Mouse (Mus musculus) heart, embryonic 12.5 days (tissue): ENCODE data around the gene Marveld3. TPM values are rescaled to one million over a fixed set of nuclear protein-coding genes. Genes with fewer than 3 reads are reported as not detected.
A peak's percentile ranks its signal among the peaks of the same experiment; 100 is the strongest.

Experiments used
- ATAC-seq: fragments of 200-750 bp; cut with Nextera tagmentation; 2 replicates; pipeline ENCODE4 v1.8.0; 2017; ENCODE audit warnings: moderate TSS enrichment, moderate library complexity; ENCODE audit not compliant: insufficient number of reproducible peaks, low FRiP score
- H3K27ac ChIP-seq: fragments of 300-500 bp; sonication (generic); 2 replicates; pipeline ENCODE4 v1.5.1; 2016; ENCODE audit warnings: mild to moderate bottlenecking, moderate library complexity; ENCODE audit not compliant: poor library complexity, severe bottlenecking
- H3K27me3 ChIP-seq: fragments of 300-500 bp; sonication (generic); replicated peaks from 2 replicates; pipeline ENCODE4 v1.6.1; 2016; ENCODE audit warnings: mild to moderate bottlenecking, moderate library complexity
- H3K36me3 ChIP-seq: fragments of 300-500 bp; sonication (generic); 2 replicates; pipeline ENCODE4 v1.6.1; 2016; ENCODE audit warnings: mild to moderate bottlenecking, moderate library complexity
- H3K4me1 ChIP-seq: fragments of 300-500 bp; sonication (generic); replicated peaks from 2 replicates; pipeline ENCODE4 v1.6.1; 2016; ENCODE audit warnings: mild to moderate bottlenecking
- H3K4me2 ChIP-seq: fragments of 300-500 bp; sonication (generic); 2 replicates; pipeline ENCODE4 v1.6.1; 2016; ENCODE audit warnings: mild to moderate bottlenecking, moderate library complexity
- H3K4me3 ChIP-seq: fragments of 300-500 bp; sonication (generic); 2 replicates; pipeline ENCODE4 v1.5.1; 2016; ENCODE audit warnings: mild to moderate bottlenecking
- H3K9ac ChIP-seq: fragments of 300-500 bp; sonication (generic); 2 replicates; pipeline ENCODE4 v1.6.1; 2016; ENCODE audit warnings: mild to moderate bottlenecking, moderate library complexity
- H3K9me3 ChIP-seq: fragments of 300-500 bp; sonication (generic); replicated peaks from 2 replicates; pipeline ENCODE4 v1.6.1; 2016; ENCODE audit warnings: mild to moderate bottlenecking, moderate library complexity
- WGBS: fragments of 180-500 bp; shearing (Covaris S2); methylation state at CpG from one replicate; pipeline ENCODE4 v1.1.7; 2016; 5-methylcytosine and 5-hydroxymethylcytosine counted together
- polyA plus RNA-seq: library from polyadenylated mRNA; unstranded; fragments of >200 nt; fragmentation: Nextera tagmentation; extraction: Ambion mirVana; gene quantifications from 2 replicates; pipeline ENCODE4 v1.2.1, GENCODE M21; 2016

The Marveld3 gene
- polyA plus RNA-seq, 1 experiment from 2014 or later, result 0.41 TPM

GRCm38 (mm10) chr8:109992166-109992565 is 30.2 kb upstream of the Marveld3 start:
- Histone ChIP-seq H3K4me3 (no peak overlapping the region), H3K9me3 (no peaks in the 10 kb centered on the region), H3K4me2 (no peak overlapping the region), H3K27me3 (0 out of 2 replicates have a peak, but pooled peaks cover 3% of the 10 kb centered on the region), H3K9ac (no peak overlapping the region), H3K36me3 (no peaks in the 10 kb centered on the region), H3K4me1 (no peaks in the 10 kb centered on the region), H3K27ac (no peak overlapping the region)
- 79% methylated on average over 5 of the region's 5 CpGs for WGBS
- no peak for ATAC-seq

GRCm38 (mm10) chr8:109990224-109990623 is 28.2 kb upstream of the Marveld3 start, which contains the start of gene Tat:
Tat (plus strand) TSS chr8:109990437.
- WGBS, result 67% methylated on average over 8 of the region's 8 CpGs
- H3K4me3 ChIP-seq, result no peak within 1 kb of the TSS
- no peaks in the 10 kb centered on the region for H3K9me3 ChIP-seq
- no peak within 1 kb of the TSS for H3K9ac ChIP-seq
- H3K4me2 ChIP-seq, result no peak within 1 kb of the TSS
- 0 out of 2 replicates have a peak, but pooled peaks cover 3% of the 10 kb centered on the region for H3K27me3 ChIP-seq
- no peak within 1 kb of the TSS for H3K27ac ChIP-seq
- H3K4me1 ChIP-seq, result no peaks in the 10 kb centered on the region
- no peaks in the 10 kb centered on the region for H3K36me3 ChIP-seq
- no peak for ATAC-seq

DNA sequence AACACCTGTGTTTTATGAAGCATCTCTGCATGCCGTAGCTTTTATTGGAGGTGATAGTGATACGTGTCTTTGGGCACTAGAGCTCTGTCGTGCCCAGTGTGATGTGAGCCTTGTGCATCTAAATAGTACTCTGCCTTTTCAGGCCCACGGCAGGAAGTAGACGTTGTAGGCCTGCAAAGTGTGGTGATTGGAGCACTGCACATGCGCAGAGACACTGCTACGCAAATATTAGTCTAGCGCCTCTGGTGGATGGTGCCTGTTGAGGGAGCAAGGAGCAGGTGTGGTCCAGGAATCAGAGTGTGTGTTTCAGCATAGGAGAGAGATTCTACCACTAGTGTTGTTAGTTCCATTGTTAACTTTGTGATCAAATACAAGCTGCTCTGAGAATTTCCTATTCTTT is 27.1 kb upstream of the Marveld3 start:
- H3K4me1 ChIP-seq, result no peaks in the 10 kb centered on the region
- no peak overlapping the region for H3K4me2 ChIP-seq
- no peak overlapping the region for H3K27ac ChIP-seq
- WGBS, result 84% methylated on average over 8 of the region's 8 CpGs
- H3K9me3 ChIP-seq, result no peaks in the 10 kb centered on the region
- no peak for ATAC-seq
- no peak overlapping the region for H3K4me3 ChIP-seq
- no peaks in the 10 kb centered on the region for H3K36me3 ChIP-seq
- H3K27me3 ChIP-seq, result no peaks in the 10 kb centered on the region
- H3K9ac ChIP-seq, result no peak overlapping the region

- no peak overlapping the region for H3K27ac ChIP-seq
- no peaks in the 10 kb centered on the region for H3K27me3 ChIP-seq
- H3K4me2 ChIP-seq, result no peak overlapping the region
- no peak overlapping the region for H3K4me3 ChIP-seq
- no peaks in the 10 kb centered on the region for H3K36me3 ChIP-seq
- WGBS, result 59% methylated on average over 7 of the region's 7 CpGs
- ATAC-seq, result no peak
- no peaks in the 10 kb centered on the region for H3K9me3 ChIP-seq
- H3K9ac ChIP-seq, result no peak overlapping the region
- no peaks in the 10 kb centered on the region for H3K4me1 ChIP-seq
Observed at GRCm38 (mm10) chr8:109987776-109988175, 25.8 kb upstream of the Marveld3 start.

GRCm38 (mm10) chr8:109986384-109986783 is 24.4 kb upstream of the Marveld3 start:
- Histone ChIP-seq H3K4me1 (no peaks in the 10 kb centered on the region), H3K36me3 (no peaks in the 10 kb centered on the region), H3K9ac (no peak overlapping the region), H3K9me3 (no peaks in the 10 kb centered on the region), H3K4me2 (no peak overlapping the region), H3K4me3 (no peak overlapping the region), H3K27ac (no peak overlapping the region), H3K27me3 (no peaks in the 10 kb centered on the region)
- ATAC-seq, result no peak
- 48% methylated on average over 7 of the region's 7 CpGs for WGBS

GRCm38 (mm10) chr8:109983944-109984343 is 21.9 kb upstream of the Marveld3 start:
- Histone ChIP-seq H3K9ac (no peak overlapping the region), H3K27ac (no peak overlapping the region), H3K4me3 (no peak overlapping the region), H3K4me2 (no peak overlapping the region), H3K36me3 (no peaks in the 10 kb centered on the region), H3K27me3 (0 out of 2 replicates have a peak, but pooled peaks cover 3% of the 10 kb centered on the region), H3K4me1 (no peaks in the 10 kb centered on the region), H3K9me3 (no peaks in the 10 kb centered on the region)
- 41% methylated on average over 5 of the region's 5 CpGs for WGBS
- ATAC-seq, result no peak

DNA sequence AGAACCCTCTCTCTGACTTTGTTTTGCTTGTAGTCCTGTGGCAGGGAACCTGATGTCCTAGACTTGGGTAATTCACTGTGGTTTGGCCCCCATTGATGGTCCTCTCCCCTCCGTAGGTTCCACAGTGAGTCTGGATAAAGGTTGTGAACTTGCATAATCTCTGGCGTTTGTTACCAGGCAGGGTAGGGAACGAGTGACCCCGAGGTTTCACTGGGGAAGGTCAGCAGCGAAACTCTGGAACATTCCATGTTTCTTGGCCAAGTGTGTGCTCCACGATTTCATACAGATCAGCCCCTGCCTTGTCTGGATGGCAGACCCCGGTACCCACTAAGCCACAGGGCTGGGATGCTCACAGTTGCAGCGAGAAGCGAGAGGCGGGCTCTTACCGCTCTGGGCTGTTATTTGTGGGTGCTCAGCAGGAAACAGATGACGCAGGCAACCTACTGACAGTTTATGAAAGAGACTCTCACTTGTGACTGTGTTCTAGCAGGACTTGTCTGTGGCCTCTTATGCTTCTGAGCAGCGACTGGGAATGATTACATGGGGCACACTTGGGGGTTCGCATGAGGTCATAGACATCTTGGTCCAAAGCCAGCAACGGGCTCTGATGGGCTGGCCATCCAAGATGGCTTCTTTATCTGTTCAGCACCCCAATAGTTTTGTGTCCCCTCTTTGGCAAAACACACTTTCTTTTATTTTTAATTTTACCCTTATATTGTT is 20.5 kb upstream of the Marveld3 start:
- H3K9me3 ChIP-seq, result no peaks in the 10 kb centered on the region
- 0 out of 2 replicates have a peak, but pooled peaks cover 3% of the 10 kb centered on the region for H3K27me3 ChIP-seq
- no peak overlapping the region for H3K9ac ChIP-seq
- ATAC-seq, result no peak
- no peak overlapping the region for H3K4me2 ChIP-seq
- H3K4me1 ChIP-seq, result no peaks in the 10 kb centered on the region
- H3K27ac ChIP-seq, result no peak overlapping the region
- 72% methylated on average over 15 of the region's 15 CpGs for WGBS
- H3K4me3 ChIP-seq, result no peak overlapping the region
- H3K36me3 ChIP-seq, result no peaks in the 10 kb centered on the region

GRCm38 (mm10) chr8:109979339-109979738 is 17.3 kb upstream of the Marveld3 start:
- Histone ChIP-seq H3K36me3 (no peaks in the 10 kb centered on the region), H3K4me3 (no peak overlapping the region), H3K27me3 (0 out of 2 replicates have a peak, but pooled peaks cover 3% of the 10 kb centered on the region), H3K27ac (no peak overlapping the region), H3K9me3 (peaks cover 6% of the 10 kb centered on the region), H3K4me1 (no peaks in the 10 kb centered on the region), H3K9ac (no peak overlapping the region), H3K4me2 (no peak overlapping the region)
- ATAC-seq, result no peak
- 69% methylated on average over 6 of the region's 6 CpGs for WGBS

GRCm38 (mm10) chr8:109972901-109973300 is 10.9 kb upstream of the Marveld3 start:
- Histone ChIP-seq H3K4me1 (no peaks in the 10 kb centered on the region), H3K4me3 (no peak overlapping the region), H3K36me3 (no peaks in the 10 kb centered on the region), H3K4me2 (no peak overlapping the region), H3K9ac (no peak overlapping the region), H3K27me3 (peaks cover 27% of the 10 kb centered on the region), H3K27ac (no peak overlapping the region), H3K9me3 (peaks cover 6% of the 10 kb centered on the region)
- 76% methylated on average over 4 of the region's 4 CpGs for WGBS
- no peak for ATAC-seq

DNA sequence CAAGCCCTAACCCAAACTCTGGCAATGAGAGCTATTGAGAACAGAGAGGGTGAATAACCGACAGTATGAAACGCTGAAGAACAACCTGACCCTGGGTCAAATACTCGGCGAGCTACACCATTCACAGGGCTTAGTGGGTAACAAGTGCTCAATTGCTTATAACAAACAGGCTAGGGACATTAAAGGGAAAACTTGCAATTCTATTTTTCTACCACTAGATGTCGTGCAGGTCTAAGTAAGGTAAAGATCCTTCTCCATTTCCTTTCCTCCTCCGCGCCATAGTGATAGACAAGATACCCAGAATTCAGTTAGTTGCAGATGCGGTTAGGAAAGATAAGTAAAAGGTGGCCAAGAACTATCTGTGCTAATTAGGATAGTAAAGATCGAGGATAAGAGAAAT is 8.3 kb upstream of the Marveld3 start:
- H3K4me1 ChIP-seq, result no peaks in the 10 kb centered on the region
- no peak for ATAC-seq
- WGBS, result 6% methylated on average over 9 of the region's 9 CpGs
- H3K27ac ChIP-seq, result no peak overlapping the region
- H3K27me3 ChIP-seq, result peaks cover 28% of the 10 kb centered on the region
- no peak overlapping the region for H3K4me3 ChIP-seq
- H3K9me3 ChIP-seq, result peaks cover 4% of the 10 kb centered on the region
- no peak overlapping the region for H3K9ac ChIP-seq
- no peak overlapping the region for H3K4me2 ChIP-seq
- H3K36me3 ChIP-seq, result no peaks in the 10 kb centered on the region

DNA sequence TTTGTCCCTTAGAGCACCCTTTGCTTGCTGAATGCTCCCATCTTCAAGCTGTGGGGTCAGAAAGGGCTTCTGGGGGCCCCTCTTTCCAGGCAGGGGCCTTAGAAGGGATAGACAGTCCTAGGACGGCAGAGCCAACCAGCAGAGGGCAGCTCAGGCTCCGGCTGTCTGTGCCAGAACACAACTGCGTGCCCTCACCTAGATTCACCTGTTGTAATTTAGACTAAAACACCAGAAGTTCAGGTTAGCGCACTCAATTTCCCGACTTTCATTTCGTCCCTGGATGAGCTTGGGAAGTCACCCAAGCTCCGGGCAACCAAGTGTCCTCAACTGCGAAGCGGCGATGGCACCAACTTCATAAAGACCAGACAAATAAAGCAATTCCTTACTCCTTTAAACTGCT is 6.8 kb upstream of the Marveld3 start:
- Histone ChIP-seq H3K27me3 (peaks cover 32% of the 10 kb centered on the region), H3K9ac (no peak overlapping the region), H3K4me2 (peak overlapping the region; percentile 8; the same call in 1 of the 2 replicates), H3K9me3 (no peaks in the 10 kb centered on the region), H3K4me3 (no peak overlapping the region), H3K27ac (no peak overlapping the region), H3K4me1 (no peaks in the 10 kb centered on the region), H3K36me3 (no peaks in the 10 kb centered on the region)
- no peak for ATAC-seq
- WGBS, result 56% methylated on average over 10 of the region's 10 CpGs

DNA sequence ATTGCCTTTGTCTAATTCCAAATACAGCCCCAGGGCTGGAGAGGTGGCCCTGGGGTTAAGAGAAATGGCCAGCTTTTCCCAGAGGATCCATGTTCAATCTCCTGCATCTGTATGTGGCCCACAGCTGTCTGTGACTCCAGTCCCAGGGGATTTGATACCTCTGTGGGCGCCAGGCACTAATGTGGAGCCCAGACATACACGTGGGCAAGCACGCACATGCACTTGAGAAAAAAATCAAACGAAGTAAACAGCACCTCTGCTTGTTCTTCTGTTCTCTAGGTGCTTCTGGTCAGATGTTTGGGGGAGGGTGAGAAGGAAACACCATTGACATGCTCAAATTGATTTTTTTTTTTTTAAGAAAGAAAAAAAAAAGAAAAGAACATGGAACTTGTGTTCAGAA is 2.1 kb upstream of the Marveld3 start:
- Histone ChIP-seq H3K36me3 (no peaks in the 10 kb centered on the region), H3K9me3 (no peaks in the 10 kb centered on the region), H3K27me3 (peaks cover 59% of the 10 kb centered on the region), H3K4me1 (peaks cover 16% of the 10 kb centered on the region), H3K27ac (no peak overlapping the region), H3K4me2 (no peak overlapping the region), H3K4me3 (no peak overlapping the region), H3K9ac (no peak overlapping the region)
- WGBS, result 70% methylated on average over 4 of the region's 4 CpGs
- no peak for ATAC-seq
